10 mouse cellular contexts compared by ENCODE assay signal in genomic region chr2:103682927-103683442, GRCm38 (mm10).
DNase-seq lines count a peak whose midpoint lies in the region; ATAC-seq and TF ChIP-seq lines count a peak whose summit lies in the region.
"Had no signal": no experiment of that assay in that cellular context is flagged by ENCODE, and none has a peak within 500 bp of the region (broad histone marks: within the 10 kb centered on the region; RNA-seq: fewer than 3 reads in every experiment).

No protein-coding gene starts in this region.

- peak; percentile 66 for ATAC-seq in frontal cortex, adult (ENCODE audit: low TSS enrichment)
- ATAC-seq in cerebellum, adult (ENCODE audit: insufficient number of reproducible peaks, low FRiP score, low TSS enrichment), result no peak

- H3K4me1 ChIP-seq in spleen, adult 2 months (ENCODE audit: control insufficient read depth, insufficient read depth, insufficient read length), result peaks cover 47% of the 10 kb centered on the region

- intact Hi-C loops in left cerebral cortex, adult 2 months (cut with DNase I), result no loop called here

- no peaks in the 10 kb centered on the region for H3K27me3 ChIP-seq in spleen, adult 2 months (ENCODE audit: control insufficient read depth, insufficient read depth, low read length)

- TF ChIP-seq POLR2A in spleen, adult 2 months (IDR thresholded peaks at IDR 0.05; ENCODE audit: low read depth, low read length), result no peak

- peak overlapping the region; percentile 87 for H3K27ac ChIP-seq in spleen, adult 2 months (ENCODE audit: insufficient read depth, low read length)
- H3K27ac ChIP-seq in left cerebral cortex, adult 2 months, result no peak overlapping the region
- H3K27ac ChIP-seq: limb, embryonic 13.5 days had no signal

- WGBS in spleen, adult 2 months, result 12% methylated on average over 9 of the region's 9 CpGs

- H3K4me3 ChIP-seq in spleen, adult 2 months (ENCODE audit: extremely low read depth, insufficient read depth, insufficient read length), result peak overlapping the region; percentile 8; the same call in 1 of the 2 replicates
- H3K4me3 ChIP-seq in left cerebral cortex, adult 2 months, result no peak overlapping the region
- H3K4me3 ChIP-seq: limb, embryonic 13.5 days had no signal

- no peaks in the 10 kb centered on the region for H3K36me3 ChIP-seq in spleen, adult 2 months (ENCODE audit: control insufficient read depth, insufficient read depth, low read length)

- DNase-seq in frontal cortex, adult 2 months (ENCODE audit: extremely low spot score in 1 of 2, low spot score in 1 of 2), result no peak
- peak in 1 of 2 experiments; percentile 27 for DNase-seq in spleen, adult 2 months (ENCODE audit: low read depth in 1 of 2, low spot score in 2 of 2)
- DNase-seq in spleen, postnatal 14 days (ENCODE audit: low spot score in 2 of 2), result no peak
- peak; percentile 87 for DNase-seq in induced T-regulatory cell, adult 2 months (ENCODE audit: low read depth)
- DNase-seq in thymus, postnatal 4 days, result peak; percentile 69
- no peak for DNase-seq in left cerebral cortex, adult 2 months (ENCODE audit: extremely low spot score in 1 of 2, low spot score in 2 of 2)
- DNase-seq: right cerebral cortex, adult 18-20 months had no signal

- TF ChIP-seq CTCF in spleen, adult 2 months (IDR thresholded peaks at IDR 0.05; ENCODE audit: extremely low read depth, insufficient read depth, insufficient read length, insufficient replicate concordance), result no peak
- no peak for TF ChIP-seq CTCF in left cerebral cortex, adult 2 months (IDR thresholded peaks at IDR 0.05)

Comparison
In these comparisons a context has a peak if more than half of its experiments do, and no peak if none do; other contexts are left out.
1. DNase-seq: peak in induced T-regulatory cell, adult 2 months (single experiment) and thymus, postnatal 4 days (single experiment); none in frontal cortex, adult 2 months (0 of 2), spleen, postnatal 14 days (0 of 2) and left cerebral cortex, adult 2 months (0 of 2).